Mouse (Mus musculus) embryonic facial prominence, embryonic 12.5 days (tissue): Measurements from ENCODE around the gene Rabgap1l. TPM values are rescaled to one million over a fixed set of nuclear protein-coding genes. Genes with fewer than 3 reads are reported as not detected.

ENCODE experiments used
- ATAC-seq: fragments of 200-750 bp; cut with Nextera tagmentation; 2 replicates; pipeline ENCODE4 v1.8.0; 2017; ENCODE audit not compliant: insufficient number of reproducible peaks, insufficient read depth, low FRiP score, low TSS enrichment
- H3K27ac ChIP-seq: fragments of 300-500 bp; sonication (generic); 2 replicates; pipeline ENCODE4 v1.5.1; 2016; ENCODE audit warnings: mild to moderate bottlenecking
- H3K27me3 ChIP-seq: fragments of 300-500 bp; sonication (generic); 2 replicates; pipeline ENCODE4 v1.6.1; 2016; ENCODE audit warnings: mild to moderate bottlenecking, moderate library complexity
- H3K36me3 ChIP-seq: fragments of 300-500 bp; sonication (generic); 2 replicates; pipeline ENCODE4 v1.6.1; 2016; ENCODE audit warnings: mild to moderate bottlenecking
- H3K4me1 ChIP-seq: fragments of 300-500 bp; sonication (generic); 2 replicates; pipeline ENCODE4 v1.6.1; 2016
- H3K4me2 ChIP-seq: fragments of 300-500 bp; sonication (generic); replicated peaks from 2 replicates; pipeline ENCODE4 v1.6.1; 2016; ENCODE audit warnings: mild to moderate bottlenecking, moderate library complexity
- H3K4me3 ChIP-seq: fragments of 300-500 bp; sonication (generic); 2 replicates; pipeline ENCODE4 v1.5.1; 2016; ENCODE audit warnings: mild to moderate bottlenecking
- H3K9ac ChIP-seq: fragments of 300-500 bp; sonication (generic); 2 replicates; pipeline ENCODE4 v1.6.1; 2016; ENCODE audit warnings: mild to moderate bottlenecking, moderate library complexity
- H3K9me3 ChIP-seq: fragments of 300-500 bp; sonication (generic); 2 replicates; pipeline ENCODE4 v1.6.1; 2016; ENCODE audit warnings: mild to moderate bottlenecking, moderate library complexity
- WGBS: fragments of 180-500 bp; shearing (Covaris S2); methylation state at CpG from one replicate; pipeline ENCODE4 v1.1.7; 2016; 5-methylcytosine and 5-hydroxymethylcytosine counted together
- polyA plus RNA-seq: library from polyadenylated mRNA; unstranded; fragments of >200 nt; fragmentation: Nextera tagmentation; extraction: Ambion mirVana; gene quantifications from 2 replicates; pipeline ENCODE4 v1.2.1, GENCODE M21; 2016

Rabgap1l gene
- polyA plus RNA-seq, 1 experiment from 2014 or later: 18.4 TPM

DNA sequence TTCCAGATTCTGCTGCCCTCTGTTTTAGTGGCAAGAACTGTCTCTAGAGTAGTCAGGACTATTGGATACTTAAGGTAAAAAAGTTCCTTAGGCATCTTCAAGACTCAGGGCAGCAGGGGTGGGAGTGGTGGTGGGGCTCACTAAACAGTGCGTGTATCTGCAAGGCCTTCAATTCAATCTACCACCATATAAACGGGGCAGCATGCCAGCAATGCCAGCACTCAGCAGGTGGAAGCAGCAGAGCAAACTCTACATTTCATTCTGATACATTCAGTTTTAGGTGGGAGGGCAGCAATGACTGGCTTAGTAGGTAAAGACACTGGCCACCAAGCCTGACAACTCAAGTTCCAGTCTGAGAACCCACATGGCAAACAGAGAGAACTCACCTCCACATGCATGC is 552.9 kb downstream of the Rabgap1l start:
- Histone ChIP-seq H3K36me3 (no peaks in the 10 kb centered on the region), H3K9me3 (no peaks in the 10 kb centered on the region), H3K4me3 (no peak overlapping the region), H3K4me2 (no peak overlapping the region), H3K27me3 (no peaks in the 10 kb centered on the region), H3K9ac (no peak overlapping the region), H3K4me1 (no peaks in the 10 kb centered on the region), H3K27ac (no peak overlapping the region)
- WGBS: 93% methylated on average over 2 of the region's 2 CpGs
- no peak for ATAC-seq

DNA sequence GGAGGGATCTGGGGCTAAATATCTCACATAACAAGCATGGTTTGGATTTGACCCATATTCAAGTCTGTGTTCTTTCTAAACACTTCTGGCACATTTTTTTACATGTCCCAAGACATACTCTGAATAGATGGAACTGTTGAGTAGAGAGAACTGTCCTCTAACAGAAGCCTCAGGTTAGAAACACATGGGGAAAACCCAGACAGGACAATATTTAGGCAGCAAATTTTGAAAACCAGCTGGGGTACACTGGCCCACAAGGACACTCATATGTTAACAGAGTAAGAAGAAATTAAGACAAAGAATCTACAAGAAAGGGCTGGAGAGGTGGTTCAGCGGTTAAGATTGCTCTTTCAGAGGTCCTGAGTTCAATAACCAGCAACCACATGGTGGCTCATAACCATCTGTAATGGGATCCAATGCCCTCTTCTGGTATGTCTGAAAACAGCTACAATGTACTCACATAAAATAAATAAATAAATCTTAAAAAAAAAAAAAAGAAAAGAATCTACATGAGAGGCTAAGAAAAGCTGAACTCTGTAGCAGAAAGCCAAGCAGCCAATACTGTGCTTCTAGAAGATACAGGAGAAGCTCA is 554.1 kb downstream of the Rabgap1l start:
- Histone ChIP-seq H3K27ac (no peak overlapping the region), H3K4me1 (no peaks in the 10 kb centered on the region), H3K4me3 (no peak overlapping the region), H3K9me3 (no peaks in the 10 kb centered on the region), H3K4me2 (no peak overlapping the region), H3K27me3 (no peaks in the 10 kb centered on the region), H3K36me3 (no peaks in the 10 kb centered on the region), H3K9ac (no peak overlapping the region)
- WGBS: 85% methylated on average over 1 of the region's 1 CpGs
- ATAC-seq: no peak

DNA sequence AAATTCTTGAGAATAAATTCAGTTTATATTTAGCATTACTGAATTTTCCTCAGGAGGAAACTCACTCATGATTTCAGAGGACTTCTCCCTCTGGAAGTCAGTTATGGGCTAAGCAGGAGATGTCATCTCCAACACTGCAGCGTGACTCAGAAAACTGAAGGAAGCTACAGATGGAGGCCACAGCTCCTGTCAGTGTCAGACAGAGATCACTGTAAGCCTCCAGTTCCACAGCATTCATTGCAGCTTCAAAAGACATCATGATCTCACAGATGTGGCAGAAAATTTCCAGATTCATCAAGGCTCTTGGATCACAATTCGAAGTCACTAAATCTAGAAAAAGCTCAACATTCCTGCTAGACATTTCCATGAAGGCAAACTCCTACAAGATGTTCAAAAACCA is 555.0 kb downstream of the Rabgap1l start:
- Histone ChIP-seq H3K9me3 (no peaks in the 10 kb centered on the region), H3K27me3 (no peaks in the 10 kb centered on the region), H3K36me3 (no peaks in the 10 kb centered on the region), H3K4me2 (no peak overlapping the region), H3K4me1 (no peaks in the 10 kb centered on the region), H3K27ac (no peak overlapping the region), H3K4me3 (no peak overlapping the region), H3K9ac (no peak overlapping the region)
- ATAC-seq: no peak
- 91% methylated on average over 2 of the region's 2 CpGs for WGBS

- no peak for ATAC-seq
- H3K4me3 ChIP-seq: no peak overlapping the region
- H3K36me3 ChIP-seq: no peaks in the 10 kb centered on the region
- H3K27me3 ChIP-seq: no peaks in the 10 kb centered on the region
- no peak overlapping the region for H3K4me2 ChIP-seq
- H3K9ac ChIP-seq: no peak overlapping the region
- no peaks in the 10 kb centered on the region for H3K9me3 ChIP-seq
- H3K27ac ChIP-seq: no peak overlapping the region
- no peaks in the 10 kb centered on the region for H3K4me1 ChIP-seq
These were observed 559.1 kb downstream of the Rabgap1l start for GRCm38 (mm10) chr1:160233921-160234320.

DNA sequence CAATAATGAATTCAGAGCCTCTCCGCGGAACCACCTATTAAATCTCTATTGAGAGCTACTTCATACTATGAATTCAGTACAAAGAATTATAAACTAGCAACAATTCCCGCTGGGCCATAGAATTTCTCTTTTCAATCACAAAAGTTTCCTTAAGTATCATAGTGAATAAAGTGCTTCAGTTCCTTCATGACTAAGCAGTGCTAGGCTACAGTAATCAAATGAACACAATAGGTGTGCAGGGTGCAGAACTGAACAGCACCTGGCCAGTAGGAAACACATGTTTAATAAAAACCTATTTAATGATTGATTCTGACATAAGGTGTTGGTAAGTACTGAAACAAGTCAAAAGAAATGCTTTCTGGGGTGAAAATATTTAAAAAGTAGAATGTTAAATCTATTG is 560.9 kb downstream of the Rabgap1l start:
- no peak overlapping the region for H3K27ac ChIP-seq
- H3K9me3 ChIP-seq: no peaks in the 10 kb centered on the region
- ATAC-seq: no peak
- H3K27me3 ChIP-seq: no peaks in the 10 kb centered on the region
- no peaks in the 10 kb centered on the region for H3K36me3 ChIP-seq
- H3K9ac ChIP-seq: no peak overlapping the region
- WGBS: 84% methylated on average over 3 of the region's 3 CpGs
- no peaks in the 10 kb centered on the region for H3K4me1 ChIP-seq
- H3K4me2 ChIP-seq: no peak overlapping the region
- H3K4me3 ChIP-seq: no peak overlapping the region

DNA sequence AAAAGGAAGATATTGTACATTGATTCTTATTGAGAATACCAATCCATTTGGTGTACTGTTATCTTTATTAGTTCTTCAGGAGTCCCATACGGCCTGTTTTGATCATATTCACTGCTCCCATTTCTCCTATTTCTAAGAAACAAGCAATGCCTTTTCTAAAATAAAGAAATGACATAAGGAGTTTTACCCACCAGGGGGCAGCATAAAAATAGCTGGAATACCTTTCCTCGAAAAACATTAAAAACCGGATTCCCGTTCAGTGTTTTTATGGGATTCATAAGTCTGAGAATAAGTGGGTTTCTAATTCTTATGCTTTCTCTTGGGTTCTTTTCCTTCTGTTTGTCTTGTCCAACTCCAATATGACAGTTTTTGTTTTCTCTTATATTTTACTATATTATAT is 562.0 kb downstream of the Rabgap1l start:
- no peaks in the 10 kb centered on the region for H3K4me1 ChIP-seq

DNA sequence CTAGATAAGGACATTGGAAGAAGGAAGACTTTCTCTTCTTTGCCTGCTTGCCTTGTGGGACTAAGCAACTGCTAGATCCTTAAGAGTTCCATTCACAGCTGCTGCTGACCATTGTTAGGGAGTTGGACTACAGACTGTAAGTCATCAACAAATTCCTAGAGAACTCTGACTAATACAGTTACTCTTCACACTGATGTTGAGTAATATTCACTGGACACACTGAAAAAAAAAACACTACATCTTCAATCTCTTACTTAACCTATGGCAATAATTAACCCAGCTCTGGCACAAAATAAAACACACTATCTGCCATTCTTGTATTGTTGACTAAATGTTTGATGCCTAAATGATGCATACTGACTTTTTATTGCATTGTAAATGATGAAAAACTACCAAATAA is 565.2 kb downstream of the Rabgap1l start:
- H3K4me1 ChIP-seq: no peaks in the 10 kb centered on the region
- no peak for ATAC-seq
- no peak overlapping the region for H3K4me2 ChIP-seq
- no peak overlapping the region for H3K4me3 ChIP-seq
- H3K9ac ChIP-seq: no peak overlapping the region
- no peaks in the 10 kb centered on the region for H3K9me3 ChIP-seq
- H3K36me3 ChIP-seq: no peaks in the 10 kb centered on the region
- no peak overlapping the region for H3K27ac ChIP-seq
- no peaks in the 10 kb centered on the region for H3K27me3 ChIP-seq

More for the DNA sequence above, 562.0 kb downstream of the Rabgap1l start:
- Histone ChIP-seq H3K27me3 (no peaks in the 10 kb centered on the region), H3K36me3 (no peaks in the 10 kb centered on the region), H3K9ac (no peak overlapping the region), H3K27ac (no peak overlapping the region), H3K4me2 (no peak overlapping the region), H3K9me3 (no peaks in the 10 kb centered on the region), H3K4me3 (no peak overlapping the region)
- ATAC-seq: no peak
- WGBS: 43% methylated on average over 4 of the region's 4 CpGs

- H3K4me3 ChIP-seq: no peak overlapping the region
- no peaks in the 10 kb centered on the region for H3K9me3 ChIP-seq
- H3K4me1 ChIP-seq: no peaks in the 10 kb centered on the region
- H3K9ac ChIP-seq: no peak overlapping the region
- no peak for ATAC-seq
- H3K36me3 ChIP-seq: no peaks in the 10 kb centered on the region
- H3K4me2 ChIP-seq: no peak overlapping the region
- no peaks in the 10 kb centered on the region for H3K27me3 ChIP-seq
- 86% methylated on average over 4 of the region's 4 CpGs for WGBS
- H3K27ac ChIP-seq: no peak overlapping the region
These were observed 565.8 kb downstream of the Rabgap1l start for GRCm38 (mm10) chr1:160227196-160227595.

- H3K4me2 ChIP-seq: no peak overlapping the region
- no peaks in the 10 kb centered on the region for H3K27me3 ChIP-seq
- 0 out of 2 replicates have a peak, but pooled peaks have one; percentile 56 for ATAC-seq
- 41% methylated on average over 2 of the region's 2 CpGs for WGBS
- no peak overlapping the region for H3K27ac ChIP-seq
- H3K9ac ChIP-seq: no peak overlapping the region
- H3K4me1 ChIP-seq: no peaks in the 10 kb centered on the region
- no peaks in the 10 kb centered on the region for H3K36me3 ChIP-seq
- no peaks in the 10 kb centered on the region for H3K9me3 ChIP-seq
- no peak overlapping the region for H3K4me3 ChIP-seq
These were observed 568.9 kb downstream of the Rabgap1l start for GRCm38 (mm10) chr1:160224093-160224492.

- no peak for ATAC-seq
- 85% methylated on average over 3 of the region's 3 CpGs for whole genome bisulfite sequencing
- Histone ChIP-seq H3K9ac (no peak overlapping the region), H3K27me3 (no peaks in the 10 kb centered on the region), H3K4me3 (no peak overlapping the region), H3K9me3 (no peaks in the 10 kb centered on the region), H3K4me1 (no peaks in the 10 kb centered on the region), H3K36me3 (no peaks in the 10 kb centered on the region), H3K4me2 (no peak overlapping the region), H3K27ac (no peak overlapping the region)
These were observed 575.1 kb downstream of the Rabgap1l start for GRCm38 (mm10) chr1:160217898-160218297.

- no peaks in the 10 kb centered on the region for H3K27me3 ChIP-seq
- ATAC-seq: no peak
- H3K4me1 ChIP-seq: peaks cover 9% of the 10 kb centered on the region
- no peaks in the 10 kb centered on the region for H3K9me3 ChIP-seq
- no peak overlapping the region for H3K9ac ChIP-seq
- 0 out of 2 replicates have a peak overlapping the region, but pooled peaks have one; percentile 54 for H3K4me2 ChIP-seq
- H3K4me3 ChIP-seq: no peak overlapping the region
- WGBS: 81% methylated on average over 7 of the region's 7 CpGs
- no peak overlapping the region for H3K27ac ChIP-seq
- no peaks in the 10 kb centered on the region for H3K36me3 ChIP-seq
These were observed 578.8 kb downstream of the Rabgap1l start for GRCm38 (mm10) chr1:160214171-160214570.

DNA sequence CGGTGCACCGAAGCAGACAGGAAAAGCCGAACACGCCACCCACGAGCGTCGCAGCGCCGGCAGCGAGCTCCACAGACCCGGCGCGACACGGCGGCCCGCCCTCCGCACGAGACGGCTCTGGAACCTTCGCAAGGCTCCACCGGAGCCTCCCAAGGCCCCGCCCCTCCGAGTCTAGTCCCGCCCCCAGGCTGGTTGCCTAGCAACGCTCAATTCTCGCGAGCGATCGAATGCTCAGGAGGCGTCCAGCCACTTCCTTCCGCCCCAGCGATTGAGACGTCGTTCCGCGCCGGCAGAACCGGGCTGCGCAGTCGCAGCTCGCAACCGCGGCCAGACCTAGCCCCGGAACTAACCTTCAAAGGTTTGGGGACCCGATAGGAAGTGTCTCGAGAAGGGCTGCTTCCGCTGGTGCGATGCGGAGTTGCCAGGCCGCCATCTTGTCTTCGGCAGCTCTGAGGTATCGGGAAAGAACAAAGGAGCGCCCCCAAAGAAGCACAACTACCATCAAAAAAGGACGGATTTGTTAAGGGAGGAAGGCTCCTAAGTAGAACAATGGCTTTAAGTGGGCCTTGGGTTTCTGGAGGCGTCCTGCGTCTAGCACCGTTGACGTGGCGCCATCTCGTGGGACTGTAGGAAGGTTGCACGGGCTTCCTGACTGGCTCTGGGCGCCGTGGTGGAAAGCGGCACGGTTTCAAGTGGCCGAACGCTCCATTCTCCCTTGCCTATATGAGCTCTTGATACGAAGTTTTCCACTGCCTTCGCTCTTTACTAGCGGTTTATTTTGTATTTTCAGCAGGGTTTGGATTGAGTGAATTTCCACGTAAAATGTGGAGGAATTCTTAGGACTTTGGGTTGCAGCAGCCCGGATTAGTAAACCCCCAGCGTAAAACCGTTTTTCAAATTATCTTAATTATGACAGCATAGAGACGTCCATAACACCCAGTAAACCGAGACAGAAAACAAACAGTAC is 580.0 kb downstream of the Rabgap1l start, which contains the start of gene Cacybp:
Cacybp (minus strand) TSS at position 173 of the 967 bp plus-strand sequence.
- peak within 1 kb of the TSS; percentile 79 for H3K9ac ChIP-seq
- peak within 1 kb of the TSS; percentile 66 for H3K4me3 ChIP-seq
- H3K36me3 ChIP-seq: no peaks in the 10 kb centered on the region
- H3K9me3 ChIP-seq: no peaks in the 10 kb centered on the region
- H3K4me2 ChIP-seq: peak within 1 kb of the TSS; percentile 58
- under 1% methylated on average over 71 of the region's 76 CpGs for WGBS
- peaks cover 9% of the 10 kb centered on the region for H3K4me1 ChIP-seq
- ATAC-seq: peak; percentile 98
- H3K27ac ChIP-seq: peak within 1 kb of the TSS; percentile 99
- H3K27me3 ChIP-seq: no peaks in the 10 kb centered on the region
